Mouse (Mus musculus): ENCODE results near the gene Gm9964. TPM values are rescaled to one million over a fixed set of nuclear protein-coding genes. Genes with fewer than 3 reads are reported as not detected.

Gm9964 gene
- polyA plus RNA-seq, 1 experiment = not detected

Other genes starting within 250 kb of the Gm9964 start
- gene Ksr1, start 150.5 kb downstream of the Gm9964 start, polyA plus RNA-seq (2012; ENCODE audit: insufficient read depth, insufficient read length, missing spikeins) = 4.6 TPM in 2 replicates
- 8.8 TPM in 2 replicates for gene Wsb1, start 42.2 kb downstream of the Gm9964 start, polyA plus RNA-seq (2012; ENCODE audit: insufficient read depth, insufficient read length, missing spikeins)
- 9.9 and 14.3 TPM in 2 replicates for gene Nf1, start 42.8 kb upstream of the Gm9964 start, polyA plus RNA-seq (2012; ENCODE audit: insufficient read depth, insufficient read length, missing spikeins)
- gene Omg, start 207.2 kb upstream of the Gm9964 start, polyA plus RNA-seq (2012; ENCODE audit: insufficient read depth, insufficient read length, missing spikeins) = not detected in 2 replicates
- 0.79 and 2.5 TPM in 2 replicates for gene Evi2b, start 226.9 kb upstream of the Gm9964 start, polyA plus RNA-seq (2012; ENCODE audit: insufficient read depth, insufficient read length, missing spikeins)
- gene Evi2, start 233.7 kb upstream of the Gm9964 start, polyA plus RNA-seq (2012; ENCODE audit: insufficient read depth, insufficient read length, missing spikeins) = not detected in 2 replicates
- 4.7 and 6.5 TPM in 2 replicates for gene Evi2a, start 233.7 kb upstream of the Gm9964 start, polyA plus RNA-seq (2012; ENCODE audit: insufficient read depth, insufficient read length, missing spikeins)